Mouse (Mus musculus): Measurements from ENCODE around the gene Nxn.

- TF ChIP-seq CTCF (IDR thresholded peaks at IDR 0.05; ENCODE audit: low read depth, low read length) (no peak), EP300 (IDR thresholded peaks at IDR 0.05; ENCODE audit: insufficient read depth, low read depth, low read length) (peak; percentile 86), POLR2A (IDR thresholded peaks at IDR 0.05; ENCODE audit: insufficient read depth, low read length) (no peak)
Measured at GRCm38 (mm10) chr11:76360255-76360654, 38.7 kb downstream of the Nxn start.

All from ES-Bruce4 (cell line).